Mouse (Mus musculus) adrenal gland, adult (tissue): Measurements from ENCODE around the gene Nup210.
"Not testable (repeated sequence)": the region's sequence is repeated elsewhere in the genome, so short reads cannot be mapped to it uniquely, and the experiment has no call there.

Source experiments
- DNase-seq, 2 experiments: peaks; one replicate each; pipeline ENCODE4 v3.0.0; 2022 to 2023; ENCODE audit warnings: low spot score in 1 of 2; ENCODE audit not compliant: inconsistent age in 2 of 2

Gene Nup210

DNA sequence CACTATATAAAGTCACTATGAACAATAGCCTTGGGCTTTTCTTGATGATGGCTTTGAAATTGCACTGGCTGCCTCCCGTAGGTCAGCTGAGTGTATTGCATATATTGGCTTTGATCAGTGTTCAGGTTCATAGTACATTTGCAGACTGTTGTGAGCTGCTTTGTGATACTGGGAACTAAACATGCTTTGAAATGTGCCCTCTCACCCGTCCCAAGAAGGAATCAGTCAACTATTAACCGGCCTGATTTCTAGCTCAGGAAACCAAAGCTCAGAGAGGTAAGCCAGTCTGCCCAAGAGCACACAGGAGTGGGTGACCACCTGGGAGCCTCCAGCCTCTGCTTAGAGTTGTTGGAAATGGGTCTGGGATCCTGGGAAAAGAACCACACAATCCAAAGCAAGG lies 28.4 kb upstream of the Nup210 start:
- no peak for DNase-seq

GRCm38 (mm10) chr6:91139846-91140245 lies 23.2 kb upstream of the Nup210 start:
- DNase-seq, result peak; percentile 74 to 90

DNA sequence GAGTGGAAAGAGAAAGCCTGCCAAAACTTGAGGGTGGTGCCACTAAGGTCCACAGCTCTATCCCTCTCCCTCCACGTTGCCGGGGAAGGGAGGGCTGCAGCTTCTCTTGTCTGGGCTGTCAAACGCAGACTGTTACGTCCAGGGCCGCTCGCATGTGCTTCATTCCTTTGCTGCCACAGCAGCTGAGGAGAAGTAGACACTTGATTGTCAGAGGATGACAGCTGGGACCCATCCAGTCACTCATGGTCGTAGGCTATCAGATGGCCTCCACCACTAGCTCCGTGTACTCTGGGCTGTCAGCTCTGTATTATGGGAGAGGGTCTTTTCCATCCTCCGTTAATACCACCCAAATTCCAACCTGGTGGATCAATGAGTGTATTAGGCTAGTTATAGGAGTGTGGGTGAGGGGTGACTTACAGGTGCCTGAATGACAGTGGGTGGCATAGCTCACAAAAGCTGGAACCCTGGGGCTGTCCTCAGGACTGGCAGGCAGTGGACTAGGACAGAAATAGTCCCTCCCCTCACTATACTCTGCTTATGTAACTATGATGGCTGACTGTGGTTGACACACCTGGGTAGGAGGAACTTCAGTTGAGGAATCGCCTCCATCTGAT lies 20.8 kb upstream of the Nup210 start:
- no peak for DNase-seq

DNA sequence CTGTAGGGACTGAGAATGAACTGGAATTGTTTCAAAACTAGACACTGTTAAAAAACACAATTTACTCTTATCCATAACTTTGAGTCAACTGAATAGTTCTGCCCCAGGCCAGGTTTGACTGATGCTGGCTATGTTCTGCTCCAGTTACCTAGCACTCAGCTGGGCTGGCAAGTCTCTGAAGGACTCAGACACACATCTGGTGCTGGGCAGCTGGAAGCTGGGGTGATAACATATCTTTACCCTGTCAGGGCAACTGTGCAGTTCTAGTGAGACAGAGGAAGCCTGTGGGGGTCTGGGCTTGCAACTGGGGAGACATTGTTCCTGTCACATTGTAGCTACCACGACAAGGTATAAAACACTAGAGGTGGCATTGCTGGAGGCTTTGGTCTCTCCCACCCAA lies 14.2 kb upstream of the Nup210 start:
- no peak for DNase-seq

DNA sequence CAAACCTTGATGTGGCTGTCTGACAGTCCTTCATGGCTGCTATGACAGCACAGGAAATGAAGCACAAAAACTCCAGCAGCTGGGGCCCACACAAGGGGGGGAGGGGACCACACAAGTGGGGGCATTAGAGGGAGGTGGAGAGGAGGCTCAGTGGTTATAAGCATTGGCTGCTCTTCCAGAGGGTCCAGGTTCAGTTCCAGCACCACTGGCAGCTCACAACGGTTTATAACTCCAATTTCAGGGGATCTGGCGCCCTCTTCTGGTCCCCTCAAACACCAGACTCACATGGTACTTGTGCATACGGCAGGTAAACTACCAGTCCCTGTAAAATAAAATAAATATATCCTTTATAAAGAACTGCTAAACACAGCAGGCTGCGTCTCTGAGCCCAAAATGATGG lies 12.4 kb upstream of the Nup210 start:
- no peak for DNase-seq

GRCm38 (mm10) chr6:91125228-91125585 lies 8.6 kb upstream of the Nup210 start:
- no peak for DNase-seq

GRCm38 (mm10) chr6:91124286-91125227 lies 7.9 kb upstream of the Nup210 start:
- no peak for DNase-seq

DNA sequence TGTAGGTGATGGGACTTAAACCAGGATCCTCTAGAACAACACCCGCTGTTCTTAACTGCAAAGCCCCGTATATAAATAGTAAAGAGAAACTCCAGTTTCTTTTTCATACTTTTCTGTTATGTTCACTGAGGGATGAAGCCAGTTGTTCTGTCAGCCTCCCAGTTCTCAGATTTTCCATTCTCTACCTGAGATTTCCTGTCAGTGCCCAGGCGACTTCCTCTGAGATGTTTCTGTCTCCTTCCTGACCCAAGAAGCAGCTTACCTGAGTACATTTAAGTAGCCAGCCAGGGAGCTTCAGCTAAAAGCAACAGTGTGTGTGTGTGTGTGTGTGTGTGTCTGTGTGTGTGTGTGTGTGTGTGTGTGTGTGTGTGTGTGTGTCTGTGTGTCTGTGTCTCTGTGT lies 6.8 kb upstream of the Nup210 start:
- DNase-seq, result no peak

DNA sequence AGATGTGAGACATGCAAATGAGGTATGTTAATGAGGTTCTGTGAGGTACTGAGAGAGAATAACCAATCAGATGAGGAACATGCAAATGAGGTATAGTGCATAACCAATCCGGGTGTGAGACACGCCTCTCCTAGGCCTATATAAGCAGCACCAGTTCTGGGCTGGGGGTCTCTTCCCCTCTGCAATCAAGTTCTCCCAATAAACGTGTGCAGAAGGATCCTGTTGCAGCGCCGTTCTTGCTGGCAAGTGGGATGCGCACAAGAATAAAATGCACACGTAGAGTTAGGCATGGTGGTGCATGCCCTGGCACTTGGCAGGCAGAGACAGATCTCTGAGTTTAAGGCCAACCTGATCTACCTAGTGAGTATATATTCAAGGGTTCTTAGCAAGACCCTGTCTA lies 4.5 kb upstream of the Nup210 start:
- not testable (repeated sequence) for DNase-seq

- DNase-seq, result peak in 1 of 2 experiments; percentile 36
Measured at GRCm38 (mm10) chr6:91120206-91120605, 3.6 kb upstream of the Nup210 start.

- no peak for DNase-seq
Measured at GRCm38 (mm10) chr6:91118526-91118925, 1.9 kb upstream of the Nup210 start.

DNA sequence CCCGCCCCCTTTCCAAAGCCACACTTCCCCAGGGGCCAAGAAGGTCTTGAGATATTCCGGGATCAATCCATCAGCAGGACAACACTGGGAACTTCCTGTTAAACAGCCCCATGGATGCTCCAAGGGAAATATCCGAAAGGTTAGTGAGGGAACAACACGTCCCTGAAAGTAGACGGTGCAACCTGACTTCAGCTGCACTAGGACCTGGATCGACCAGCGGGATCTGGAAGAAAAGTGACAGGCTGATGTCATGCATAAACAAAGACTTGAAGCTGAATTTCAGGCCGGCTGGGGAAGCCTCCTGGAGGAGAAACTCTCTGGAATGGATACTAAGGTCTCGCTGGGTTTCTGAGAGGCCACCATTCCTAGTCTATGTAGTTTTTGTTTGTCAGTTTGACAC lies 520 bp upstream of the Nup210 start:
- DNase-seq, result no peak

DNA sequence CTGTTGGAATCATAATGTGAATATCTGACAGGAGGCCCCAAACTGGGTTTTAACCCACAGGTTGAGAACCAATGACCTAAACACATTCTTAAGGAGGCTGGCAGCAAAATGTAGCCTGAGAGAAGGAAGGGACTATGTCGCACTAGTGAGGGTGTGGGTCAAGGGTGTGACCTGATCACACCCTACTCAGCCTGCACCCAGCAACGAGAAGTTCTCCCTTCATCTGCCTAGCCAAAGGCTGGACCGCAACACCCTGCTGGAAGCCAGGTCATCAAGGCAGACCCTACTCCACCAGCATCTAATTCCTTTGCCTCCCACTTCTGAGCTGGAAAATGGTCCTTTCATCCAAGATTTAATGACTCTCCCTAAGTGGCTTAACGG lies 776 bp downstream of the Nup210 start:
- no peak for DNase-seq

DNA sequence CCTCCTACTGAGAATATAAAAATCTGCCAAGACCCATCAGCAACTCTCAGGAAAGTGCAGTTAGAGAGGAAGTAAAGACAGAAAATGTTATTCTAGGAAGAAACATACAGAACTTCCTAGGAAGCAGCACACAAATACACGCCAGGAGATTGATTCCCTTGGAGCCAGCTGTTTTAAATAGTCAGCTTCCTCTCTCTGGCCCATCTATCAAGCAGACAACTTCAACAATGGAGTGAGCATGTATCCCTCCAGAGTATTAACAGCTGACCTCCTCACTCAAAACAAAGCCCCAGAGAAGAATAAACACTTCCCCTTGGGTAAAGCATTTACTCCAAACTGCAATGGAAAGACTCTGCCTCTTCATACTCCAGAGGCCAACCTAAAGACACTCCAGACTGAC lies 1.5 kb downstream of the Nup210 start:
- DNase-seq, result peak in 1 of 2 experiments; percentile 33

DNA sequence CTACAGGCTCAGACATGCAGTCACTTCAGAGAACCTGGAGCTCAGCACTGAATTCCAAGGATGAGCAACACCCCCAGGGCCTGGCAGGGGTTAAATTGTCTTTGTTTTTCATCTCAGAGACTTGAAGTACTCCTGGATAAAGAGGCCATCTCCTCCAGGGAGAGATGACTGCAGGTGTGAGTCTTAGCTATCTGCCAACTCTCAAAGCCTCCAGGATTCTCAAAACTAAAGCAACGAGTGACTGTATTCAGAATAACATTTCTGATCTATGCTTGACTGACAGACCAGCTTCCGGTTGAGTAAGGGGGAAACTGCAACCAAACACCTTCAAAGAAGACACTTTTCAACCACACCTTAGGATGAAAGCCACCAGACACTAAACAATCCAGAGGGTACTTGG lies 1.9 kb downstream of the Nup210 start:
- DNase-seq, result no peak

GRCm38 (mm10) chr6:91111954-91112252 lies 4.7 kb downstream of the Nup210 start:
- DNase-seq, result no peak

GRCm38 (mm10) chr6:91111141-91111953 lies 5.3 kb downstream of the Nup210 start:
- no peak for DNase-seq

GRCm38 (mm10) chr6:91110323-91111020 lies 6.2 kb downstream of the Nup210 start:
- no peak for DNase-seq

- DNase-seq, result no peak
Measured at GRCm38 (mm10) chr6:91109489-91109888, 7.1 kb downstream of the Nup210 start.

- no peak for DNase-seq
Measured at GRCm38 (mm10) chr6:91108917-91109450, 7.6 kb downstream of the Nup210 start.

GRCm38 (mm10) chr6:91108301-91108916 lies 8.2 kb downstream of the Nup210 start:
- no peak for DNase-seq
